Mouse (Mus musculus): ENCODE results near the gene Aqp3. TPM values are rescaled to one million over a fixed set of nuclear protein-coding genes. Genes with fewer than 3 reads are reported as not detected.
A peak's percentile ranks its signal among the peaks of the same experiment; 100 is the strongest.

The Aqp3 gene
- polyA plus RNA-seq, 1 experiment from 2014 or later, result 2.2 TPM

DNA sequence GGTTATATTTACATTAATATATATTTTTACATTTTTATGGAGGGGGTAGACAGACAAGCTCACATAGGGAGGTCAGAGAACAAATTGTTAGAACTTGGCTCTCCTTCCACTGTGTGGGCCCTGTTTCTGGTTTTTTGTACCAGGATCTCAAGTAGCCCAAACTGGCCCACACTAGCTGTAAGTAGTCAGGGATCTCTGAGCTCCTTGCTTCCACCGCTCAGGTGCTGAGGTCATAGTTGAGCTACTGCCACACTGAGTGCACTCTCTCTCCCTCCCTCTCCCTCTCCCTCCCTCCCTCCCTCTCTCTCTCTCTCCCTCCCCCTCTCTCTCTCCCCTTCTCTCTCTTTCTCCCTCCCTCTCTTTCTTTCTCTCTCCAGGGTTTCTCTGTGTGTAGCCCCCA is 41.7 kb downstream of the Aqp3 start:
- Histone ChIP-seq H3K4me2 (no peak overlapping the region), H3K36me3 (no peaks in the 10 kb centered on the region), H3K4me1 (peaks cover 9% of the 10 kb centered on the region), H3K27ac (no peak overlapping the region), H3K9ac (no peak overlapping the region), H3K9me3 (no peaks in the 10 kb centered on the region), H3K4me3 (no peak overlapping the region), H3K27me3 (no peaks in the 10 kb centered on the region; the same call in 1 of the 2 replicates)
- ATAC-seq (ENCODE audit: borderline replicate concordance, extremely low read depth, low FRiP score, low TSS enrichment), result no peak
- 44% methylated on average over 1 of the region's 1 CpGs for WGBS

DNA sequence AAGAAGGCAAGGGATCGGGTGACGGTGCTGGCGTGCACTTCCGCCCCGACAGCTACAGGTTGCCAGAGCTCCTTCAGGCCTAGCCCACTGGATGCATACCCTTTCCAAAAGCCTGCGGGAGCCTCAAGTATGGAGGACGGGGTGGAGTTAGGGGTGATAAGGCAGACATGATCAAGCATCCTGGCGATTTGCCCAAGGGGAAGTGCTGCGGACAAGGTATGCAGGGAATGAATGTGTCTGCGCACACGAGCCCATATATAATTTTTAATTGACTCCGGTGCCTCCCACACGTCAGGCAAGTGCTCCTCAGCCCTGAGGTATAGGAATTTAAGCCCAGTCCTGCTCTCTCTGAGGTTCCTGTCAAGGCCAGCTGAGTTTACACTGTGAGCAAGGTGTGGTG is 42.9 kb downstream of the Aqp3 start:
- H3K9me3 ChIP-seq, result no peaks in the 10 kb centered on the region
- H3K4me2 ChIP-seq, result peak overlapping the region; percentile 44
- no peaks in the 10 kb centered on the region for H3K27me3 ChIP-seq
- no peaks in the 10 kb centered on the region for H3K36me3 ChIP-seq
- H3K4me1 ChIP-seq, result peaks cover 11% of the 10 kb centered on the region
- H3K27ac ChIP-seq, result peak overlapping the region; percentile 55
- 17% methylated on average over 13 of the region's 13 CpGs for WGBS
- peak overlapping the region; percentile 11; the same call in 1 of the 2 replicates for H3K4me3 ChIP-seq
- H3K9ac ChIP-seq, result 0 out of 2 replicates have a peak overlapping the region, but pooled peaks have one; percentile 17
- peak; percentile 70 for ATAC-seq (ENCODE audit: borderline replicate concordance, extremely low read depth, low FRiP score, low TSS enrichment)

DNA sequence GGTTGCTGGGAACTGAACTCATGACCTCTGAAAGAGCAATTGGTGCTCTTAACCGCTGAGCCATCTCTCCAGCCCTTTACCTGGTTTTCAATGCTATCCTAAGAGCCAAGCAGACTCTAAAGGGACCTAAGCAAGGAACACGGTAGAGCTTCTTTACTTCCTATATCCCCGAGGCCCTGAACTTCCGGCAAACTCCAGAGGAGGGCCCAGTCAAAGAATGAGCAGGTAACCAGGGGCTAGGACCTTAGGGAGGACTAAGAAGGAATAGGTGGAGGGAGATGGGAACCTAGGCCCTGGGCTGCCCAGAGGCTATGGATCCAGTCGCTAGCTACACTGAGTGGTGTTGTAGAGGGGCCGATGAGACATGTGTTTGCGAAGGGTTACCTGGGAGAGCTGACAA is 46.2 kb downstream of the Aqp3 start:
- Histone ChIP-seq H3K27me3 (no peaks in the 10 kb centered on the region), H3K9ac (no peak overlapping the region), H3K4me2 (no peak overlapping the region), H3K36me3 (no peaks in the 10 kb centered on the region), H3K27ac (no peak overlapping the region), H3K9me3 (no peaks in the 10 kb centered on the region), H3K4me1 (peaks cover 11% of the 10 kb centered on the region), H3K4me3 (no peak overlapping the region)
- 73% methylated on average over 7 of the region's 7 CpGs for WGBS
- ATAC-seq (ENCODE audit: borderline replicate concordance, extremely low read depth, low FRiP score, low TSS enrichment), result no peak

DNA sequence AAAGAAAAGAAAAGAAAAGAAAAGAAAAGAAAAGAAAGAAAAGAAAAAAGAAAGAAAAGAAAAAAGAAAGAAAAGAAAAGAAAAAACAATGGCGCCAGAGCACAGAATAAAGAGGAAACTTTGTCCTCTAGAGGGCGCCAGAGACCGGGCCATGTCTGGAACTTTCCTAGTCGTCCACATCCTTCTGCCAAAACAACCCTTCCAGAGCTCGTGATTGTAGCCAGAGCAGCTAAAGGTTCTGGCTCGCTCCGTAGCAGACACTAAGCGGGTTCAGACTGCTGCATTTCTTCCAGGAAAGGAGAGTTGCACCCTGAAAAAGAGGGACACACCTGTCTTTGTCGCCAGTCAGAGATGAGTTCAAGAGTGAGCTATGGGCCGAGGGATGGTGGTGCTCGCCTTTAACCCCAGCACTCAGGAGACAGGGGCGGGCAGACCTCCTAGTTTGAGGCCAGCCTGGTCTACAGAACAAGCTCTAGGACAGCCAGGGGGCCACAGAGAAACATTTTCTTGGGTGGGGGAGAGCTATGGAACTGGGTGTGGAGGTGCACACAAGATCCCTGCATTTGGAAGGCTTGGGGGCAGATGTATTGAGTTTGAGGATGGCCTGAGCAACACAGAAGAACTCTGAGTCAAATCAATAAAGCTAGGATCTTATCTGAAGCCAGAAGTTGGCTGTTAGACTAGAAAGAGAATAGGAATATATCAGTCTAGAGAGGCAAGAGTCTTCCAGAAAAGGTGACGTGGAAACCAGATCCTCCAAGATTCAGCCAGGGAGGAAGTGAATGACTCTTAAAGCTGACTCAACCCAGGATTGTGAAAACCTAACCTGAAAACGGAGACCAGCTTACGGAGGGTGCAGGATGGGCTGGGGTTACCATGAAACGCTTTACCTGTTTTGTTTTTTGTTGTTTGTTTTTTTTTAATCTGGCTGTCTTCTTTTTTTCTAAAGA is 47.0 kb downstream of the Aqp3 start:
- peak; percentile 60; the same call in 1 of the 2 replicates for ATAC-seq (ENCODE audit: borderline replicate concordance, extremely low read depth, low FRiP score, low TSS enrichment)
- H3K9me3 ChIP-seq, result no peaks in the 10 kb centered on the region
- H3K4me1 ChIP-seq, result peaks cover 11% of the 10 kb centered on the region
- H3K4me2 ChIP-seq, result peak overlapping the region; percentile 50
- H3K27me3 ChIP-seq, result no peaks in the 10 kb centered on the region
- no peaks in the 10 kb centered on the region for H3K36me3 ChIP-seq
- H3K4me3 ChIP-seq, result no peak overlapping the region
- no peak overlapping the region for H3K27ac ChIP-seq
- 30% methylated on average over 16 of the region's 16 CpGs for WGBS
- no peak overlapping the region for H3K9ac ChIP-seq

DNA sequence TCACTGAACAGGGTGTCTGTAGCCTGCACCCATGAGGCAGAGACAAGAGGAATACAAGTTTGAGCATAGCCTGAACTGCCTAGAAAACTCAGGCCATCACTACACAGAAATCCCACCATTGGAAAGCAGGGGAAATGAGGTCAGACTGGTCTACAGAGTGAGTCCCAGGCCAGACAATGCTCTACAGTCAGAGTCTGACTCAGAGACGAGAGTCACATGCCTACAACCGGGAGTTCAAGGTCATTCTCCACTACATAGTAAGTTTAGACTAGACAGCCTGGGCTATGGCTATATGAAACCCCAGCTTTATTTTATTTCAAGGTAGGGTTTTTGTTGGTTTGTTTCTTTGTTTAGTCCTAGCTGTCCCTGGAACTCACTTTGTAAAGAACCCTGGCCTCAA is 49.1 kb downstream of the Aqp3 start:
- 42% methylated on average over 2 of the region's 2 CpGs for WGBS
- Histone ChIP-seq H3K4me3 (no peak overlapping the region), H3K4me2 (no peak overlapping the region), H3K27me3 (no peaks in the 10 kb centered on the region), H3K9ac (no peak overlapping the region), H3K4me1 (peaks cover 3% of the 10 kb centered on the region; the same call in 1 of the 2 replicates), H3K27ac (no peak overlapping the region), H3K36me3 (no peaks in the 10 kb centered on the region), H3K9me3 (no peaks in the 10 kb centered on the region)
- ATAC-seq (ENCODE audit: borderline replicate concordance, extremely low read depth, low FRiP score, low TSS enrichment), result no peak

DNA sequence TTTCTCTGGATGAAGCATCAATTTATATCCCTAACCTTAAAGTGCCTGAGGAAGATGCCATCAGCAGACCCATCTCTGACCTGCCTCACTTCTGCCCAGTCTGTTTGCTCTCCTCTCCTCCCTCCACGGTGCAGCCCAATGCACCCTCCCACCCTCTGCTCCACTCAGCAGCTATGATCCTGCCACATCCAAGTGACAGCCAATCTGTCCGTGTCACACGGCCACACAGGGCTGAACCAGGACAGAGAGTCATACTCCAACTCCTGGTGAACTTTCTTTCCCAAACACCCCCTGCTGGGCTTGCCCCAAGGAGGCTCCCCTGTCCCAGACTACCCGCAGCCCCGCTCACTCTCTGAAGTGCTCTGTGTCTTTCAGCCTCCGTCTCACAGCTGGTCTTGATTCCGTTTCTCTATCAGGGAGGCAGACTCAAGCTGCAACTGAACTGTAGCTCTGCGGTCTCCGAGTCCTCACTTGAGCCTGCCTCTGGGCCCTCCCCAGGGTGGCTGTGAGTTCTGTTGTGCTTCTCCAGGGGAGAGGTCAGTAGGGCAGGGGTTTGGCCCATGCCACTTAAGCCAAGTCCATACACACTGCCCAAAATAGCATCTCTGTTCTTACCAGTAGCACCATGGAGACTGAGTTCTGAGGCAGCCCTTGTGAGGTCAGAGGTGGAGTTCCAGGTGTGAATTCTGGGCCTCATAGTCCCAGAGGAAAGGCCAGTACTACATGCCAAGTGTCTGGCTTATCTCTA is 50.3 kb downstream of the Aqp3 start, which contains the start of gene Aqp7:
Aqp7 (minus strand) TSS at position 616 of the 748 bp plus-strand sequence.
- WGBS, result 24% methylated on average over 9 of the region's 9 CpGs
- no peak for ATAC-seq (ENCODE audit: borderline replicate concordance, extremely low read depth, low FRiP score, low TSS enrichment)
- H3K9ac ChIP-seq, result no peak within 1 kb of the TSS

DNA sequence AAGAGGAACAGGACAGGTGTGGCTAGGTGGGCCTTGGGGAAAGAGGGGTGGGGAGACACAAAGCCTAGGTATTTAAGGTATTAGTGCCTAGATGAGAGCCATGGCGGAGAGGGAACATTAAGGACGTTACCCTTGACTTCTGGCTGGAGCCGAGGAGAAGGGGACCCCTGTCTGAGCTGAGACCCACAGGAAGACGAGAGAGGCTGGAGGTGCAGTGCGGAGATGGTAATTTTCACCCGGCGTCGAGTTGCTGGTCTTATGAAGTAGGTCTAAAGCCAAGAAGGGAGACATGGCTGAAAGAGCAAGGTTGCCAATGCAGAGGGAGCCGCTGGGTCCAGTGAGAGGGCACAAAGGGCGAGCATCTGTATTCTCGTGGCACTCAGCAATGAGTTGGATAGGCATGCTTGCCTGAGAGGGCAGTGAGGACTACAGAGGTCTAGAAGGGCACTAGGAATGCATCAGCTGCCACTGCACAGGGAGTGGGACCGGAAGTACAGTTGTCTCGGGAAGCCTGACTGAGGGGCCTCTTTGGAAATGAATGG is 51.7 kb downstream of the Aqp3 start:
- H3K4me3 ChIP-seq, result no peak overlapping the region
- ATAC-seq (ENCODE audit: borderline replicate concordance, extremely low read depth, low FRiP score, low TSS enrichment), result no peak
- H3K27me3 ChIP-seq, result no peaks in the 10 kb centered on the region
- no peak overlapping the region for H3K4me2 ChIP-seq
- H3K27ac ChIP-seq, result no peak overlapping the region
- peaks cover 4% of the 10 kb centered on the region for H3K4me1 ChIP-seq
- no peaks in the 10 kb centered on the region for H3K9me3 ChIP-seq
- H3K36me3 ChIP-seq, result no peaks in the 10 kb centered on the region
- 76% methylated on average over 13 of the region's 13 CpGs for WGBS
- H3K9ac ChIP-seq, result no peak overlapping the region

More for the DNA sequence above, 50.3 kb downstream of the Aqp3 start, which contains the start of gene Aqp7:
- Histone ChIP-seq H3K4me3 (no peak within 1 kb of the TSS), H3K27ac (no peak within 1 kb of the TSS), H3K36me3 (no peaks in the 10 kb centered on the region), H3K4me1 (peaks cover 3% of the 10 kb centered on the region; the same call in 1 of the 2 replicates), H3K9me3 (no peaks in the 10 kb centered on the region), H3K4me2 (no peak within 1 kb of the TSS), H3K27me3 (no peaks in the 10 kb centered on the region)

DNA sequence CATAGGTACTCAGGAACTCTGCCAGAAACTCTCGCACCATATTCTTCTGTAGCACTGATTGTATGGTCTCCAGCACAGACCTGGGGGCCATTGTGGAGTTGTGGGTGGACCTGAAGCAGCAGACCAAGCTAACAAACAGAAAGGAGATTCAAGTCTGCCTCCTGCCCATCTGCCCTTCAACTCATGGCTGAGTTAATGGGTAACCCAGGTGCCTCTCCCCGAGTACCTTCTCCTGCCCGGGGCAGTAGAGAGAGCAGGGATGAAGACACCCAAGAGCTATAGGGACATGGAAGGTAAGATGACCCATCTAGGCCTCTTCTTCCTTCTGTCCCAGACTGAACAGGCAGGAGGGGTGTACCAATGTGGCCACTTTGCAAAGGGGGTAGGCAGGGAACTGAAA is 52.7 kb downstream of the Aqp3 start:
- no peak for ATAC-seq (ENCODE audit: borderline replicate concordance, extremely low read depth, low FRiP score, low TSS enrichment)
- no peak overlapping the region for H3K4me3 ChIP-seq
- H3K36me3 ChIP-seq, result no peaks in the 10 kb centered on the region
- H3K9ac ChIP-seq, result no peak overlapping the region
- no peaks in the 10 kb centered on the region for H3K9me3 ChIP-seq
- 61% methylated on average over 3 of the region's 3 CpGs for WGBS
- no peak overlapping the region for H3K27ac ChIP-seq
- H3K27me3 ChIP-seq, result no peaks in the 10 kb centered on the region
- H3K4me2 ChIP-seq, result no peak overlapping the region
- peaks cover 11% of the 10 kb centered on the region; the same call in 1 of the 2 replicates for H3K4me1 ChIP-seq

DNA sequence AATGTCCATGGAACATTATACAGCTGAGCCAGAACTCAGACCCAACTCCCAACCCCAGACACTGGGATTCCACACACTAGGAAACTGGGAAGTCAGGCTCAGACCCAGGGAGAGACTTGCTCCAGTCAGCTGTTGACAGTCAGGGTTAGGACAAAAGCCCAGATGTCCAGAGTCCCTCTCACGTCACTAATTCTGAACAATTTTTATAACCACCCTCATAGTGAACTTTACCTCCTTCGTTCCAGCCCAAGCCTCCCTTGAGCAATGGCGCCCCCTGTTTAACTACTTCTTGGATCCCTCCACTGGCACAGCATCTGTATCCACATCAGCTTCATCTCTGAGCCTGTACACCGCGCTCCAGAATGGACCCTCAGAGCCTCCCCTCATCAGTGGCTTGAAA is 54.0 kb downstream of the Aqp3 start:
- WGBS, result 75% methylated on average over 5 of the region's 5 CpGs
- no peaks in the 10 kb centered on the region for H3K36me3 ChIP-seq

DNA sequence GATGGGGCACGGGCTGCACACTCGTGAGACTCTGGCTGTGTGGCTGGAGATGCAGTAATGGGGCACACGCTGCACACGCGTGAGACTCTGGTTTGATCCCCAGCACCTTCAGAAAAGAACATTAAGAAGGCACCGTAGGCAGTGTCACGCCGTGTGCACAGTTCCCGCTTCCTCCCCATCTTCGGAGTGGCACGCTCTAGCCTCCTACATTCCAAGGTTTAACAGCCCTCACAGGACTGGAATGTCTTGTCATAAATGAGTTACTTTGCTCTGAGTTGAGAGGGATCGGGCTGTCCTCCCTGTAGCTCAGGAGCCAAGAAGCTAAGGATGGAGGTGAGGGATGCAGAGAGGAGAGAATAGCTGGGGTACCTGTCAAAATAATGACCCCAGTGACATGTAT is 55.1 kb downstream of the Aqp3 start:
- H3K36me3 ChIP-seq, result no peaks in the 10 kb centered on the region
- H3K27ac ChIP-seq, result no peak overlapping the region
- no peak for ATAC-seq (ENCODE audit: borderline replicate concordance, extremely low read depth, low FRiP score, low TSS enrichment)
- no peak overlapping the region for H3K4me2 ChIP-seq
- WGBS, result 62% methylated on average over 12 of the region's 12 CpGs
- no peaks in the 10 kb centered on the region for H3K9me3 ChIP-seq
- H3K4me1 ChIP-seq, result peaks cover 11% of the 10 kb centered on the region; the same call in 1 of the 2 replicates
- H3K4me3 ChIP-seq, result no peak overlapping the region
- H3K9ac ChIP-seq, result no peak overlapping the region
- no peaks in the 10 kb centered on the region for H3K27me3 ChIP-seq

More for the DNA sequence above, 54.0 kb downstream of the Aqp3 start:
- no peak overlapping the region for H3K27ac ChIP-seq
- H3K4me2 ChIP-seq, result no peak overlapping the region
- H3K4me3 ChIP-seq, result no peak overlapping the region
- no peak overlapping the region for H3K9ac ChIP-seq
- no peak for ATAC-seq (ENCODE audit: borderline replicate concordance, extremely low read depth, low FRiP score, low TSS enrichment)
- peaks cover 11% of the 10 kb centered on the region; the same call in 1 of the 2 replicates for H3K4me1 ChIP-seq
- H3K9me3 ChIP-seq, result no peaks in the 10 kb centered on the region
- H3K27me3 ChIP-seq, result no peaks in the 10 kb centered on the region

Measured in lung, embryonic 15.5 days (tissue).